Comparison of ENCODE assay signal across 8 mouse cellular contexts in genomic region chr9:64956337-64956736, GRCm38 (mm10). TPM values are rescaled to one million over a fixed set of nuclear protein-coding genes. Genes with fewer than 3 reads are reported as not detected.
DNase-seq lines count a peak whose midpoint lies in the region; ATAC-seq lines count a peak whose summit lies in the region.

No protein-coding gene starts in this region.

- no peak overlapping the region for H3K9ac ChIP-seq in embryonic facial prominence, embryonic 14.5 days (ENCODE audit: low read depth, low read length)
- no peak overlapping the region for H3K9ac ChIP-seq in neural tube, embryonic 14.5 days (replicated peaks; ENCODE audit: low read depth, low read length)

- no peak overlapping the region for H3K4me3 ChIP-seq in embryonic facial prominence, embryonic 14.5 days (ENCODE audit: low read depth, low read length)
- no peak overlapping the region for H3K4me3 ChIP-seq in limb, embryonic 10.5 days
- no peak overlapping the region for H3K4me3 ChIP-seq in neural tube, embryonic 14.5 days (ENCODE audit: low read depth, low read length)

- peak overlapping the region; percentile 52; the same call in 1 of the 2 replicates for H3K27ac ChIP-seq in embryonic facial prominence, embryonic 14.5 days (replicated peaks; ENCODE audit: low read depth, low read length)
- H3K27ac ChIP-seq in limb, embryonic 10.5 days, result 0 out of 2 replicates have a peak overlapping the region, but pooled peaks have one; percentile 11
- peak overlapping the region; percentile 44; the same call in 1 of the 2 replicates for H3K27ac ChIP-seq in neural tube, embryonic 14.5 days (ENCODE audit: low read depth, low read length)

- WGBS in embryonic facial prominence, embryonic 14.5 days, result 22% methylated on average over 12 of the region's 12 CpGs
- 33% methylated on average over 12 of the region's 12 CpGs for WGBS in limb, embryonic 10.5 days
- 26% methylated on average over 12 of the region's 12 CpGs for WGBS in neural tube, embryonic 14.5 days

- ATAC-seq in embryonic facial prominence, embryonic 14.5 days (ENCODE audit: low read depth), result no peak
- no peak for ATAC-seq in neural tube, embryonic 14.5 days (ENCODE audit: low read depth)

- peaks cover under 1% of the 10 kb centered on the region; the same call in 1 of the 2 replicates for H3K4me1 ChIP-seq in embryonic facial prominence, embryonic 14.5 days (ENCODE audit: control insufficient read depth, insufficient read depth, low read length)
- peaks cover 14% of the 10 kb centered on the region for H3K4me1 ChIP-seq in limb, embryonic 10.5 days
- peaks cover 1% of the 10 kb centered on the region for H3K4me1 ChIP-seq in neural tube, embryonic 14.5 days (ENCODE audit: control insufficient read depth, insufficient read depth, low read length)

- intact Hi-C loops in left cerebral cortex, postnatal 10 days (cut with DNase I), result no loop called here

- H3K9me3 ChIP-seq in embryonic facial prominence, embryonic 14.5 days (ENCODE audit: control insufficient read depth, low read length), result no peaks in the 10 kb centered on the region
- H3K9me3 ChIP-seq in limb, embryonic 10.5 days (replicated peaks), result no peaks in the 10 kb centered on the region
- H3K9me3 ChIP-seq in neural tube, embryonic 14.5 days (ENCODE audit: control insufficient read depth, low read length), result no peaks in the 10 kb centered on the region

- peaks cover 3% of the 10 kb centered on the region; the same call in 1 of the 2 replicates for H3K27me3 ChIP-seq in embryonic facial prominence, embryonic 14.5 days (replicated peaks; ENCODE audit: control insufficient read depth, insufficient read depth, low read length)
- H3K27me3 ChIP-seq in limb, embryonic 10.5 days (ENCODE audit: low read depth, poor library complexity, severe bottlenecking), result peaks cover 33% of the 10 kb centered on the region
- H3K27me3 ChIP-seq in neural tube, embryonic 14.5 days (ENCODE audit: control insufficient read depth, insufficient read depth, low read length), result no peaks in the 10 kb centered on the region

- DNase-seq in left cerebral cortex, postnatal 10 days (ENCODE audit: extremely low spot score in 1 of 2, low spot score in 2 of 2), result peak; percentile 40 to 53
- no peak for DNase-seq in left cerebral cortex, adult 18-20 months (ENCODE audit: low spot score in 2 of 2)
- DNase-seq in NIH3T3 (ENCODE audit: low read depth), result peak; percentile 45
- DNase-seq in embryonic facial prominence, embryonic 14.5 days (ENCODE audit: low spot score), result peak; percentile 35
- DNase-seq in limb, embryonic 10.5 days (ENCODE audit: low spot score), result no peak
- DNase-seq in frontal cortex, postnatal 25 days (ENCODE audit: low spot score in 2 of 2), result no peak
- no peak for DNase-seq in gastrocnemius, postnatal 25 days

- H3K4me2 ChIP-seq in embryonic facial prominence, embryonic 14.5 days (ENCODE audit: low read depth, low read length), result peak overlapping the region; percentile 41
- peak overlapping the region; percentile 16; the same call in 1 of the 2 replicates for H3K4me2 ChIP-seq in neural tube, embryonic 14.5 days (ENCODE audit: low read depth, low read length)

- H3K36me3 ChIP-seq in embryonic facial prominence, embryonic 14.5 days (ENCODE audit: control insufficient read depth, insufficient read depth, low read length), result no peaks in the 10 kb centered on the region
- H3K36me3 ChIP-seq in limb, embryonic 10.5 days, result no peaks in the 10 kb centered on the region
- H3K36me3 ChIP-seq in neural tube, embryonic 14.5 days (ENCODE audit: control insufficient read depth, insufficient read depth, low read length), result no peaks in the 10 kb centered on the region

RNA-seq across cellular contexts. Expression of gene Ints14, which starts 4.4 kb away (rescaled TPM):
- total RNA-seq in left cerebral cortex, postnatal 10 days (2021), result 10 to 100 TPM; 19.7 to 22.0 TPM
- total RNA-seq in left cerebral cortex, adult 18-20 months (2021), result 10 to 100 TPM; 18.5 to 18.8 TPM
- 44.3 and 53.2 TPM in 2 replicates for polyA plus RNA-seq in embryonic facial prominence, embryonic 14.5 days (2014; fragmentation: Nextera tagmentation; extraction: Ambion mirVana)
- polyA plus RNA-seq in limb, embryonic 10.5 days (2016; fragmentation: Nextera tagmentation; extraction: Ambion mirVana), result 74.8 and 78.4 TPM in 2 replicates
- polyA plus RNA-seq in neural tube, embryonic 14.5 days (2014; fragmentation: Nextera tagmentation; extraction: Ambion mirVana), result 37.3 and 43.4 TPM in 2 replicates
- total RNA-seq in gastrocnemius, postnatal 25 days (2021), result 10 to 100 TPM; 15.3 to 17.8 TPM

RNA-seq across cellular contexts. Expression of gene Slc24a1, which starts 4.9 kb away (rescaled TPM):
- under 1 TPM in 1 of 2 experiments, not detected in 1; 0.21 TPM for total RNA-seq in left cerebral cortex, postnatal 10 days (2021)
- total RNA-seq in left cerebral cortex, adult 18-20 months (2021), result under 1 TPM; 0.07 to 0.16 TPM
- 0.09 TPM in 1 of 2 replicates, not detected in the other for polyA plus RNA-seq in embryonic facial prominence, embryonic 14.5 days (2014; fragmentation: Nextera tagmentation; extraction: Ambion mirVana)
- polyA plus RNA-seq in limb, embryonic 10.5 days (2016; fragmentation: Nextera tagmentation; extraction: Ambion mirVana), result 0.06 TPM in 1 of 2 replicates, not detected in the other
- 0.06 and 0.07 TPM in 2 replicates for polyA plus RNA-seq in neural tube, embryonic 14.5 days (2014; fragmentation: Nextera tagmentation; extraction: Ambion mirVana)
- not detected for total RNA-seq in gastrocnemius, postnatal 25 days (2021)

Comparison
In these comparisons a context has a peak if more than half of its experiments do, and no peak if none do; other contexts are left out.
1. DNase-seq: peak in left cerebral cortex, postnatal 10 days (2 of 2), NIH3T3 (single experiment) and embryonic facial prominence, embryonic 14.5 days (single experiment); none in left cerebral cortex, adult 18-20 months (0 of 2), limb, embryonic 10.5 days (single experiment), frontal cortex, postnatal 25 days (0 of 2) and gastrocnemius, postnatal 25 days (single experiment).
2. Peak in every context shown above with its lines, with median percentiles within 50 percentile points of each other: H3K27ac ChIP-seq.